Mouse (Mus musculus) G1E (cell line): ENCODE measurements around the gene Dyrk1a.

ENCODE experiments used
- CTCF ChIP-seq: IDR thresholded peaks from 2 replicates; pipeline ENCODE4 v1.5.1; 2012; ENCODE audit warnings: low read depth, low read length, inconsistent platforms, mixed read lengths
- GATA1 ChIP-seq: IDR thresholded peaks from 2 replicates; pipeline ENCODE4 v1.6.1; 2012; ENCODE audit warnings: borderline replicate concordance, low read length, inconsistent platforms, mixed read lengths
- TAL1 ChIP-seq: conservative IDR thresholded peaks from 2 replicates; pipeline ENCODE4 v1.6.1; 2012; ENCODE audit warnings: low read depth, low read length, inconsistent platforms, mixed read lengths

- TF ChIP-seq GATA1 (no peak), CTCF (no peak), TAL1 (no peak)
Observed at GRCm38 (mm10) chr16:94588974-94589373, 19.2 kb downstream of the Dyrk1a start.
